Mouse (Mus musculus) thymus, postnatal 0 days (tissue): ENCODE results near the gene Fam3c. TPM values are rescaled to one million over a fixed set of nuclear protein-coding genes. Genes with fewer than 3 reads are reported as not detected.
A peak's percentile ranks its signal among the peaks of the same experiment; 100 is the strongest.

Experiments
- DNase-seq: peaks from one replicate; pipeline ENCODE4 v3.0.0-alpha.2; 2015; ENCODE audit warnings: low spot score
- polyA plus RNA-seq: library from polyadenylated mRNA; unstranded; fragments of >200 nt; fragmentation: Nextera tagmentation; extraction: Ambion mirVana; gene quantifications from 2 replicates; pipeline ENCODE4 v1.2.1, GENCODE M21; 2015

The Fam3c gene
- polyA plus RNA-seq, 1 experiment from 2014 or later, result 51.9 TPM

- no peak for DNase-seq
Measured at GRCm38 (mm10) chr6:22354031-22354430, 2.0 kb downstream of the Fam3c start.

GRCm38 (mm10) chr6:22351551-22351950 lies 4.5 kb downstream of the Fam3c start:
- peak; percentile 48 for DNase-seq

- DNase-seq, result peak; percentile 46
Measured at GRCm38 (mm10) chr6:22350239-22350571, 5.8 kb downstream of the Fam3c start.

- DNase-seq, result peak; percentile 49
Measured at GRCm38 (mm10) chr6:22349531-22350238, 6.4 kb downstream of the Fam3c start.

- DNase-seq, result no peak
Measured at GRCm38 (mm10) chr6:22348975-22349374, 7.1 kb downstream of the Fam3c start.

- DNase-seq, result no peak
Measured at GRCm38 (mm10) chr6:22348130-22348529, 7.9 kb downstream of the Fam3c start.

- no peak for DNase-seq
Measured at GRCm38 (mm10) chr6:22347132-22347902, 8.7 kb downstream of the Fam3c start.

GRCm38 (mm10) chr6:22344443-22344842 lies 11.6 kb downstream of the Fam3c start:
- no peak for DNase-seq

- no peak for DNase-seq
Measured at GRCm38 (mm10) chr6:22343706-22344105, 12.3 kb downstream of the Fam3c start.

GRCm38 (mm10) chr6:22343292-22343691 lies 12.8 kb downstream of the Fam3c start:
- no peak for DNase-seq

- no peak for DNase-seq
Measured at GRCm38 (mm10) chr6:22340779-22341178, 15.3 kb downstream of the Fam3c start.

- DNase-seq, result no peak
Measured at GRCm38 (mm10) chr6:22339763-22340542, 16.1 kb downstream of the Fam3c start.

- DNase-seq, result no peak
Measured at GRCm38 (mm10) chr6:22332548-22332947, 23.5 kb downstream of the Fam3c start.

GRCm38 (mm10) chr6:22330169-22330960 lies 25.7 kb downstream of the Fam3c start:
- peak; percentile 35 for DNase-seq

GRCm38 (mm10) chr6:22327931-22328330 lies 28.1 kb downstream of the Fam3c start:
- no peak for DNase-seq

- no peak for DNase-seq
Measured at GRCm38 (mm10) chr6:22327091-22327490, 29.0 kb downstream of the Fam3c start.

GRCm38 (mm10) chr6:22326289-22326688 lies 29.8 kb downstream of the Fam3c start:
- DNase-seq, result no peak

GRCm38 (mm10) chr6:22325364-22326072 lies 30.5 kb downstream of the Fam3c start:
- peak; percentile 70 for DNase-seq

GRCm38 (mm10) chr6:22298059-22298458 lies 58.0 kb downstream of the Fam3c start:
- DNase-seq, result no peak

GRCm38 (mm10) chr6:22297028-22297427 lies 59.0 kb downstream of the Fam3c start:
- DNase-seq, result no peak

- DNase-seq, result no peak
Measured at GRCm38 (mm10) chr6:22293922-22294321, 62.1 kb downstream of the Fam3c start.
